8 mouse cellular contexts compared by ENCODE assay signal in genomic region chr12:69476631-69477091, GRCm38 (mm10).
A peak's percentile ranks its signal among the peaks of the same experiment; 100 is the strongest.
DNase-seq lines count a peak whose midpoint lies in the region; ATAC-seq and TF ChIP-seq lines count a peak whose summit lies in the region.

No protein-coding gene starts in this region.

- peak overlapping the region; percentile 92 for H3K27ac ChIP-seq in gastrocnemius, adult 2 months
- H3K27ac ChIP-seq in ES-E14 (ENCODE audit: insufficient read depth, low read depth, low read length, poor library complexity, severe bottlenecking): no peak overlapping the region
- H3K27ac ChIP-seq in forebrain, embryonic 15.5 days (replicated peaks): peak overlapping the region; percentile 63; the same call in 1 of the 2 replicates
- H3K27ac ChIP-seq in limb, embryonic 12.5 days: peak overlapping the region; percentile 94
- peak overlapping the region; percentile 33; the same call in 1 of the 2 replicates for H3K27ac ChIP-seq in neural tube, embryonic 13.5 days (replicated peaks)

- TF ChIP-seq CTCF in gastrocnemius, adult 2 months (IDR thresholded peaks at IDR 0.05): no peak

- H3K4me1 ChIP-seq in ES-E14 (ENCODE audit: control insufficient read depth in 2 of 2, insufficient read depth in 2 of 2, low read length in 2 of 2, poor library complexity in 1 of 2): peaks cover 0 to 10% of the 10 kb centered on the region in 2 experiments; a peak in 1 of 4 replicates
- H3K4me1 ChIP-seq in forebrain, embryonic 15.5 days: peaks cover 24% of the 10 kb centered on the region
- peaks cover 59% of the 10 kb centered on the region for H3K4me1 ChIP-seq in limb, embryonic 12.5 days (replicated peaks)
- H3K4me1 ChIP-seq in neural tube, embryonic 13.5 days (replicated peaks): peaks cover 29% of the 10 kb centered on the region

- peak overlapping the region; percentile 43 for H3K4me2 ChIP-seq in forebrain, embryonic 15.5 days (replicated peaks)
- peak overlapping the region; percentile 46 for H3K4me2 ChIP-seq in limb, embryonic 12.5 days
- H3K4me2 ChIP-seq in neural tube, embryonic 13.5 days: peak overlapping the region; percentile 50

- ATAC-seq in forebrain, embryonic 15.5 days (replicated peaks): peak; percentile 38; the same call in 1 of the 2 replicates
- ATAC-seq in limb, embryonic 12.5 days (ENCODE audit: insufficient number of reproducible peaks, insufficient read depth, low FRiP score, low TSS enrichment, low read depth): no peak
- ATAC-seq in neural tube, embryonic 13.5 days (ENCODE audit: low read depth): peak; percentile 27; the same call in 1 of the 2 replicates

- H3K4me3 ChIP-seq in gastrocnemius, adult 2 months: peak overlapping the region; percentile 48
- H3K4me3 ChIP-seq in ES-E14 (ENCODE audit: insufficient read depth in 1 of 2, low read depth in 1 of 2, low read length in 2 of 2, poor library complexity in 1 of 2, severe bottlenecking in 1 of 2): peak overlapping the region; percentile 36 to 59; a peak in 3 of 4 replicates
- peak overlapping the region; percentile 16; the same call in 1 of the 2 replicates for H3K4me3 ChIP-seq in forebrain, embryonic 15.5 days
- H3K4me3 ChIP-seq in limb, embryonic 12.5 days (replicated peaks): 0 out of 2 replicates have a peak overlapping the region, but pooled peaks have one; percentile 3
- 0 out of 2 replicates have a peak overlapping the region, but pooled peaks have one; percentile 12 for H3K4me3 ChIP-seq in neural tube, embryonic 13.5 days

- H3K27me3 ChIP-seq in forebrain, embryonic 15.5 days: no peaks in the 10 kb centered on the region
- H3K27me3 ChIP-seq in limb, embryonic 12.5 days: no peaks in the 10 kb centered on the region
- H3K27me3 ChIP-seq in neural tube, embryonic 13.5 days: no peaks in the 10 kb centered on the region

- H3K36me3 ChIP-seq in ES-E14 (ENCODE audit: control insufficient read depth, insufficient read depth, low read length, poor library complexity, severe bottlenecking): no peaks in the 10 kb centered on the region
- no peaks in the 10 kb centered on the region for H3K36me3 ChIP-seq in forebrain, embryonic 15.5 days
- H3K36me3 ChIP-seq in limb, embryonic 12.5 days: no peaks in the 10 kb centered on the region
- H3K36me3 ChIP-seq in neural tube, embryonic 13.5 days: no peaks in the 10 kb centered on the region

- in situ Hi-C loops in ES-E14 (cut with MboI; ENCODE audit: low sequenced_read_pairs in 2 of 2, unreplicated experiment in 2 of 2): no loop called here

- DNase-seq in gastrocnemius, adult 2 months: peak; percentile 58
- DNase-seq in gastrocnemius, adult 8-10 months (ENCODE audit: low spot score in 2 of 2): no peak
- DNase-seq in ES-E14 (ENCODE audit: low read depth, low spot score): no peak
- DNase-seq in layer of hippocampus, postnatal 25 days (ENCODE audit: extremely low spot score in 1 of 2, low spot score in 1 of 2): no peak
- DNase-seq in right cerebral cortex, postnatal 4 days: no peak

- H3K9ac ChIP-seq in ES-E14 (ENCODE audit: insufficient read depth, low read depth, low read length, poor library complexity, severe bottlenecking): peak overlapping the region; percentile 2
- H3K9ac ChIP-seq in forebrain, embryonic 15.5 days (replicated peaks): peak overlapping the region; percentile 26; the same call in 1 of the 2 replicates
- H3K9ac ChIP-seq in limb, embryonic 12.5 days (replicated peaks): peak overlapping the region; percentile 37; the same call in 1 of the 2 replicates
- H3K9ac ChIP-seq in neural tube, embryonic 13.5 days: peak overlapping the region; percentile 60; the same call in 1 of the 2 replicates

- 4% methylated on average over 18 of the region's 18 CpGs for WGBS in forebrain, embryonic 15.5 days
- WGBS in limb, embryonic 12.5 days: 7% methylated on average over 18 of the region's 18 CpGs
- WGBS in neural tube, embryonic 13.5 days: 5% methylated on average over 18 of the region's 18 CpGs

- intact Hi-C loops in gastrocnemius, adult 2 months (cut with DNase I): loop anchor here (5.0 kb wide), 2 partner anchors 61 to 104 kb away; partner anchors contain the start of genes Arf6 and Gm9887

- no peaks in the 10 kb centered on the region for H3K9me3 ChIP-seq in ES-E14 (ENCODE audit: control insufficient read depth, insufficient read depth, low read depth, low read length)
- no peaks in the 10 kb centered on the region for H3K9me3 ChIP-seq in forebrain, embryonic 15.5 days
- no peaks in the 10 kb centered on the region for H3K9me3 ChIP-seq in limb, embryonic 12.5 days
- no peaks in the 10 kb centered on the region for H3K9me3 ChIP-seq in neural tube, embryonic 13.5 days

TF ChIP-seq in ES-E14, 5 proteins besides CTCF, POLR2A, EP300 and RAD21:
- TF ChIP-seq HCFC1 (IDR thresholded peaks at IDR 0.05; ENCODE audit: borderline replicate concordance, insufficient read depth, low read length) (no peak), ZC3H11A (IDR thresholded peaks at IDR 0.05; ENCODE audit: borderline replicate concordance, low read depth, low read length) (no peak), CHD2 (IDR thresholded peaks at IDR 0.05; ENCODE audit: low read depth, low read length) (no peak), ZNF384 (IDR thresholded peaks at IDR 0.05; ENCODE audit: low read depth, low read length) (no peak), MAFK (IDR thresholded peaks at IDR 0.05; ENCODE audit: insufficient read depth, low read depth, low read length) (no peak)

Comparison
In these comparisons a context has a peak if more than half of its experiments do, and no peak if none do; other contexts are left out.
1. H3K9ac ChIP-seq: peak in every context shown above with its lines; median percentile 60 in neural tube, embryonic 13.5 days; 37 in limb, embryonic 12.5 days; 26 in forebrain, embryonic 15.5 days; 2 in ES-E14.